Mouse (Mus musculus) Patski (cell line): ENCODE data around the gene Fam78a. TPM values are rescaled to one million over a fixed set of nuclear protein-coding genes. Genes with fewer than 3 reads are reported as not detected.

ENCODE experiments used
- ATAC-seq: fragments of 100-300 bp; one replicate; pipeline ENCODE4 v1.8.0; 2021
- CTCF ChIA-PET: fragments of 350-600 bp; sonication (Branson Sonifier 250); formaldehyde crosslinking; loops from one replicate; lab custom pipeline; 2022; ENCODE audit warnings: inconsistent platforms; lab: Charles Lee
- POLR2A ChIA-PET: fragments of 350-600 bp; sonication (Branson Sonifier 250); formaldehyde crosslinking; loops from one replicate; lab custom pipeline; 2022; ENCODE audit warnings: antibody characterized with exemption, inconsistent platforms; lab: Charles Lee
- DNase-seq: peaks from one replicate; pipeline ENCODE4 v3.0.0-alpha.2; 2011; ENCODE audit warnings: low read depth, low spot score
- H3K27me3 ChIP-seq: fragments of 371-371 bp; one replicate; pipeline ENCODE4 v1.5.1; 2021
- CTCF ChIP-seq: fragments of 100-300 bp; IDR thresholded peaks from one replicate; pipeline ENCODE4 v1.5.1; 2021
- in situ Hi-C: fragments of 300-500 bp; cut with MboI; formaldehyde crosslinking; loops from 3 replicates; pipeline ENCODE4 v1.11.1; 2018; ENCODE audit warnings: low pct_unique_long_range_greater_than_20kb, mixed read lengths
- polyA plus RNA-seq: library from polyadenylated mRNA; unstranded; gene quantifications from one replicate; pipeline ENCODE4 v1.2.3, GENCODE M21; 2021

The Fam78a gene
- polyA plus RNA-seq, 1 experiment from 2014 or later = 0.08 TPM

DNA sequence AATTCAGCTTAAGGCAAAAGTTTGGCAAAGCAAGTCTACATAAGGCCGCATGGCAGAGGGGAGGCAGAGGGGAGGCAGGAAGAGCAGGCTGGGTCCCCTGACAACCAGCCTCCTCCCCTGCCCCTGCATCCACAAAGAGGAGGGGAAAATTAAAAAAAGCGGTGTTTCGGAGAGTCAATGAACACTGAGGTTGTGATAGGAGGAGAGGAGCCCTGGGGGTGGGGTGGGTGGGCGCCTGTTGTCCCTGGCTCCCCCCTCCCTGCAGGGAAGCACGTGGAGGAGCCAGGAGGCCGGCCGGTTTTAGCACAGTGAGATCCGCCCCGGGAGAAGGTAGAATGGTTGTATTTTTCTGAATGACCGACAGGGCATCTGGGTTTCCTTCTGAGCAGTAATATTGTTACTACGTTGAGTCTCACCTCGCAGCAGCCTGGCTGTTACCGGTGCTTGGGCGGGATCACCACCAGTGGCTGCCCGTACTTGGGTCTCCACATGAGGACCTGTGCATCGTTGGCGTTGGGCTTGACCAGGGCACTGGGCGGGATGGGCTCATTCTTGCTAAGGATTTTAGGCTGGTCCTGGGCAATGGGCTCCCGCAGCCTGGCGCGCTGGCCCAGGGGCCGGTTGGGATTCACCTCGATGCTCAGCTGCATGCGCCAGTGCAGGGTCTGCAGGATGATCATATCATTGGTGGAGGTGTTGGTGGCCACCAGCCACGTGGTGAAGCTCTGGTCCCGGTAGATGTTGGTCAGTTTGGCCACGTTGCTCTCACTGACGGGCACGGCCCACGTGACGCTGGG is 15.6 kb downstream of the Fam78a start:
- peaks cover 38% of the 10 kb centered on the region for H3K27me3 ChIP-seq
- in situ Hi-C loops = no loop called here
- ChIA-PET CTCF (no interaction called here), POLR2A (no interaction called here)
- no peak for DNase-seq
- no peak for ATAC-seq
- TF ChIP-seq CTCF = no peak

DNA sequence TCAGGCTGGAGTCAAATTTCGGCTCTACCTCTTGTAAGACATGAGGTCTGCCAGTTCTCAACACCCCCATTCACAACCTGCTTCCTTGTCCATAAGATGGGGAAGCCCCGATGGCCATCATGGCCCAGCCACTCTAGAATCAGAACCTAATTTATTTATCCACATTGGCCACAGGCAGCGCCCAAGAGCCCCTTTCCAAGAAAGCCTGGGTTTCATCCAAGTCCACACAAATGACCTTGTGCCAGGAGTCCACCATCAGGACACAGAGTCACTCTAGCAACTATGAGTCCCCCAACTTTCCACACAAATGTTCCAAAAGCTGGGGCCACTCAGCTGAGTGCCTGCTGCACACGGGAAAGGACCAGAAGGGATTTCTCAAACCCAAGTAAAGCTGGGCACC is 18.7 kb downstream of the Fam78a start:
- no peak for TF ChIP-seq CTCF
- peaks cover 38% of the 10 kb centered on the region for H3K27me3 ChIP-seq
- DNase-seq = no peak
- ChIA-PET POLR2A (no interaction called here), CTCF (no interaction called here)
- in situ Hi-C loops = no loop called here
- ATAC-seq = no peak

DNA sequence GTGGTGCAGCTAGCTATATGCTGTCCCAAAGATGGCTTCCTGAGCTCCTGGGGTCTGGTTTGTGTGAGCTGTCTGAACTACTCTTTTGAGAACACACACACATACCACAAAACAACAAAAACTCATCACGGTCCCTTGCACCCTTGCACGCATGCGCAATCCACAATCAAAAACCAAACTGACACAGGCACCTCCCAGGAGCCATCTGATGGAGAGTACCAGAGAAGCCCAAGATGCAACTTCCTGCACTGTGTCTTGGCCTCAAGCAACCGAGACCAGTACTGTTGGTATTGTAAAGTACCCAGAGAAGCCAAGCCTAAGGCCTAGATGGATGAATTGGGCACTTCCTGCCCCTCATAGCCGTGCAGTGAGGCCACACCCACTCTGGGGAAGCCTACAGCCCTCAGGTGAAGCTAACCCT is 19.3 kb downstream of the Fam78a start:
- POLR2A ChIA-PET = no interaction called here
- no peak for ATAC-seq
- peaks cover 38% of the 10 kb centered on the region for H3K27me3 ChIP-seq
- no peak for TF ChIP-seq CTCF
- in situ Hi-C loops = no loop called here
- CTCF ChIA-PET = no interaction called here
- no peak for DNase-seq

DNA sequence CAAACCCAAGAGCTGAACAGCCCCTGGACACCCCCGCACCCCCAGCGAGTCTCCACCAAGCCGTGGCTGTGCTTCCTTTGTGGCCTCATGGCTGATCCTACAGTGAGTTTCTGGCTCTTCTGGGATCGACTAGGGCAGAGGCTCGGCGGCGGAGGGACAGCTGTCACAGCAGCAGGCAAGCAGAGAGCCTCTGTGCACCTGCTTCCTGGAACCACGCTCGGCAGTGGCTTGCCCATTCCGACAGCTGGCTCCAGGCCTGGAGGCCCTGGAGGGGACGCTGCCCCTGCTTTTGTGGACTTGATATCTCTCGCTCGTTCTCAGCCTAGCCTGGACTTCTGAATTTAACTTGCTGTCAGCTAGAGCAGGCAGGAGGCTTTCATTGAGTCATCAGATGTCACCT is 19.7 kb downstream of the Fam78a start:
- in situ Hi-C loops = no loop called here
- H3K27me3 ChIP-seq = peaks cover 38% of the 10 kb centered on the region
- TF ChIP-seq CTCF = no peak
- POLR2A ChIA-PET = no interaction called here
- ATAC-seq (no peak), DNase-seq (no peak)
- CTCF ChIA-PET = no interaction called here

DNA sequence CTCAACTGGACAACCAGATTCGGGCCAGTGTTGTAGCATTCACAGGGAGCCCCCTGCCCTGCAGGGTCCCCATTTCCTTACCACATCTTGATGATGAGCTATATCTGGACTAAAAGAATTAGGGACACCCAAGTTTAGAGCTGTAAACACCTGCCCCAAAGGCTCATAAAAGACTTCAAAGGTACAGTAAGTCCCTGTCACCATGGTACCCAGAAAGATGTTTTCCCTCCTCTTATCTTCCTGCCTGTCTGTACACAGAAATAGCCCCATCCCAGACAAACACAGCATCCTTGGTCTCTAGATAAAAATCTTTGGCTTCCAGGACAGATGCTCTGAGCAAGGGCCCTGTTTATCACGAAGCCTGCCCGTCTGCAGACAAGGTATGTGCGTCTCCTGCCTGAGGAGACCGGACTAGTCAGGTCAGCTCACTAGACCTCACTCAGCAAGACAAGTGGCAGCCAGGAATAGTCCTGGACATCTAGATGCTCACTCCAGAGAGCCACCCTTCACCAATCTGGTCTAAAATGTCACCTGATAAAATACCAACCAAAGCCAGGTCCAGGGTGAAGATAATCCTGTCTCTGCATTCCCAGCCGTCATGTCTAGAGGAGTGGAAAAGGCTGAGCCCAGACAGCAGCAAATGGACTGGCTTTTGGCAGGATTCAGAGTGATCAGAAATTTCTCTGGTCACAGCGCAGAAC is 21.1 kb downstream of the Fam78a start:
- DNase-seq = no peak
- POLR2A ChIA-PET = no interaction called here
- ATAC-seq = no peak
- no peak for TF ChIP-seq CTCF
- in situ Hi-C loops = no loop called here
- CTCF ChIA-PET = no interaction called here
- peaks cover 32% of the 10 kb centered on the region for H3K27me3 ChIP-seq

DNA sequence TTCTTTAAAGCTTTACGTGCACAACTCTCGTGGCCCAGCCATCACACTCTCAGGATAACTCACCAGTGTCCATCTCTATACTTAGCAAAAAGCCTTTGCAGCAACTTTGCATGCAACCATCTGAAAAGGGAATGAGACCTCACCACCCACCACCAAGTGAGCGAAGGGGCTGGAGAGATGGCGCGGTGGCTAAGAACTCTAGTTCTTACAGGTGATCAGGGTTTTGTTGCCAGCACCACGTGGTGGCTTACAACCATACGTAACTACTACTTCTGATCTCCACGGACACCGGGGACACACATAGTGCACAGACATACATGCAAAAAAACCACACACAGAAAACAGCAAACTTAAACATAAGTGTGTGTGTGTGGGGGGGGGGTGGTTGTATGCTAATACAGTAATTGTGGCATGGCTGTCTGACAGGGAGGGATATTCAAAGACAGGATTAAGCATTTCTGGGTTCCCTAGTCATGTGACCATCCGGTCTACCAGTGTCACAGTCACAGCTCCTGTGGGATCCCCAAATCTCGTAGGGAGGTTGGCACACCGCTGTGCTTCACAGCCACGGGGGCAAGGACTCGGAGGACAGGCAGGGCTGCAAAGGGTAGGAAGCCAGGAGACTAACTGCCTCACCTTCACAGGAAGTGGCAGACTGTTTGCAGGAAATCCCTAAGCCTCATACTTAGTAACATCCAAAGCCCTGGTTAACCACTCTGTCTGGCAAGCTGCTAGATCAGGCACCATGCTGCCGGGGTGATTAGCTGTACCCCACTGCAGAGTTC is 21.8 kb downstream of the Fam78a start:
- no peak for TF ChIP-seq CTCF
- no peak for DNase-seq
- in situ Hi-C loops = no loop called here
- ATAC-seq = no peak
- ChIA-PET CTCF (interaction anchor here (0.8 kb wide), 1 partner anchor 18 kb away, joined by 3 read pairs; no protein-coding TSS in a partner anchor), POLR2A (no interaction called here)
- H3K27me3 ChIP-seq = peaks cover 26% of the 10 kb centered on the region

DNA sequence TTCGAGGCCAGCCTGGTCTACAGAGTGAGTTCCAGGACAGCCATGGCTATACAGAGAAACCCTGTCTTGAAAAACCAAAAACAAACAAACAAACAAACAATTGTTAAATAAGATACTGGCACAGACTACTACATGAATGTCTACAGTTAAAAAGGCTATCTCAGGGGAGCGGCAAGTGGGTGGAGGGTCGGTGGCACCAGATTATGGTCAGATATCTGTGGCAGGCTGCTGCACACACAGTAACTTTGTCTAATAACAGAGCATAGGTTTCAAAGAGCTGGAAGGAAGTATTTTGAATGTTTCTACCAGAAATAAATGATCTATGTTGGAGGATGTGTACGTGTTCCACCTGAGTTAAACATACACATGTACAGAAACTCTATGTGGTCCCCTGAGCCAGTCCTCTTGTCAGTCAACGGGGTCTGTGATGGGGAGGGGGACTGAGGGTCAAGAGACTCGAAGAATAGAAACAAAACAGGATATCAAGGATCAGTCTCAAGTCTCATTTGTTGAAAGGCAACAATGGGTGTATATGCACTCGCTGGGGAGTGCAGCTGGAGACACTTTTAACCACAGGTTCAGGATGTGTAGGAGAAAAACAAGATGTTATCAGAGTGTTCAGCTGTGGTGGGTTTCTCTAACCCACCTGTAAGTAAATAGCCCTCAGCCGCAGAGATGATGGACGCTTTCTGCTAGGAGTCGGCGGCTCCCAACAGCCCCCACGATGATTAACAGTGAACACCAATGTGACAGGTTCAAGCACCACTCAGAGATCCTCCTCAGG is 22.7 kb downstream of the Fam78a start:
- no peak for DNase-seq
- in situ Hi-C loops = no loop called here
- ATAC-seq = no peak
- POLR2A ChIA-PET = no interaction called here
- peaks cover 19% of the 10 kb centered on the region for H3K27me3 ChIP-seq
- TF ChIP-seq CTCF = no peak
- CTCF ChIA-PET = interaction anchor here (0.8 kb wide), 1 partner anchor 17 kb away, joined by 3 read pairs; no protein-coding TSS in a partner anchor

DNA sequence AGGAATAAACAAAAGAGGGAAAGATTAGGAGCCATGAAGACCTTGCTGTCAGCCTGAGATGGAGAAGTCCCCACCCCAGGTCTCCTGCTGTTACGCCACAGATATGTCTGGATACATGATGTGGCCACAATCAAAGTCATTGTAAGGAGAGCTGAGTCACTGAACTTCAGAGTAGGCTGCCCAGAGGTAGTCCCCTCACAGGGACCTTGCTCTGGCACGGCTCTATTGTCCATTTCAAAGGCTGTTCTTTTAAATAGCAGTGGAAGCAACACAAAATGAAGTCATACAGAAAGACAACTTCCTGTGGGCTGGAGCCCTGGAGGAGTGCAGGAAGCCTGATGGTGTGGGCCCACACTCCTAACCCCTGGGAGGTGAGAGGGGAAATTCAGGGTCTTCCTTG is 23.5 kb downstream of the Fam78a start:
- ATAC-seq = no peak
- peaks cover 17% of the 10 kb centered on the region for H3K27me3 ChIP-seq
- in situ Hi-C loops = no loop called here
- POLR2A ChIA-PET = no interaction called here
- TF ChIP-seq CTCF = no peak
- CTCF ChIA-PET = no interaction called here
- DNase-seq = no peak

DNA sequence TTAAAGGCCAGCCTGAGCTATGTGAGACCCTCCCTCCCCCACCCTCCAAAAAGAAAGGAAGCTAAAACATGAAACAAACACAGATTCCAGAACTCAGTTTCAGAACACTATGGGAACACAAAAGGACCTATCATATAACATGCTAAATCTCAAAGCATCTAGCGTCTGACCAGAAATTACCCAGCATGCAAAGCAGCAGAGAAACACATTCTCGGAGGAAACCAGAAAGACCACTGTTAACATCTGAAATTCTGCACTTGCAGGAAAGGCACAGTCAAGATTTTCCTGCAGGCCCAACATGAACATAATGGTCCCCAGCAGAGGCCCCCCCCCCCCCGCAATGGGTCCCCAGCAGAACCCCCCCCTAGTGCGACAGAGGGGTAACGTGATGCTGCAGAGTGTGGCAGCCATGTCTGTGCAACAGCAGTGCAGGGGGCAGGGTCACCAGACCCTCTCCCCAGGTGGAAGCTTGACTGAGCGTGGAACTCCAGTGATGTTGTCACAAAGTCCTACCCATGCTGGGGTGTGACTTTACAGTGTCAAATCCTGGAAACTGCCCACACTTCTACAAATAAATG is 24.3 kb downstream of the Fam78a start:
- TF ChIP-seq CTCF = no peak
- POLR2A ChIA-PET = no interaction called here
- in situ Hi-C loops = no loop called here

DNA sequence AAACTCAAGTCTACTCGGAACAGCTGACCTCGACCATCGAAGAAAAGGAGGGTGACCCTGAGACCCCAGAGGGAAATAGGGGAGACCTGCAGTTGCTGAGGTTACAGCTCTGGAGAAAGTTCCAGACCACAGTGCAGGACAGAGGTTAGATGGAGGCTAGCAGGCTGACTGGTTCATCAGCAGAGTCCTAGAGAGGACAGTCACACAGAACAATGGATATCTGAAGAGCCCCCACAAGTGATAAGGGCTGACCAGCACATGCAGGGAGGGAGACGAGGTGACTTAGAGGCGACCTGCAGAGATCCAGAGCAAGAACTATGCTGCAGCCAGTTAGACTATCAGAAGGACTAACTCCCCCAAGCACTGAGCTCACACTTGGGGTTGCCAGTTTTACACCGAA is 25.0 kb downstream of the Fam78a start:
- no peak for TF ChIP-seq CTCF
- in situ Hi-C loops = no loop called here

More for the DNA sequence above, 24.3 kb downstream of the Fam78a start:
- H3K27me3 ChIP-seq = peaks cover 15% of the 10 kb centered on the region
- no peak for ATAC-seq
- no peak for DNase-seq
- CTCF ChIA-PET = no interaction called here

More for the DNA sequence above, 25.0 kb downstream of the Fam78a start:
- peaks cover 10% of the 10 kb centered on the region for H3K27me3 ChIP-seq
- DNase-seq = no peak
- CTCF ChIA-PET = no interaction called here
- POLR2A ChIA-PET = interaction anchor here (0.5 kb wide), 1 partner anchor 153 kb away, joined by 3 read pairs; no protein-coding TSS in a partner anchor
- ATAC-seq = no peak
